Mouse (Mus musculus): ENCODE data around the gene Plppr2.

Gene Plppr2

GRCm38 (mm10) chr9:21962010-21962409 is 25.2 kb downstream of the Plppr2 start:
- no peak for DNase-seq

- DNase-seq = peak; percentile 87
These were observed 25.7 kb downstream of the Plppr2 start for GRCm38 (mm10) chr9:21962416-21963059.

GRCm38 (mm10) chr9:21963417-21963816 is 26.6 kb downstream of the Plppr2 start, which contains the start of gene Epor:
Gene Epor, minus strand, starts transcription at chr9:21963506.
- no peak for DNase-seq

GRCm38 (mm10) chr9:21968883-21969282 is 32.0 kb downstream of the Plppr2 start:
- no peak for DNase-seq

GRCm38 (mm10) chr9:21969304-21969703 is 32.5 kb downstream of the Plppr2 start:
- DNase-seq = no peak

- no peak for DNase-seq
These were observed 39.9 kb downstream of the Plppr2 start for GRCm38 (mm10) chr9:21976626-21977175.

- DNase-seq = no peak
These were observed 40.5 kb downstream of the Plppr2 start for GRCm38 (mm10) chr9:21977331-21977730.

GRCm38 (mm10) chr9:21977972-21978371 is 41.1 kb downstream of the Plppr2 start:
- no peak for DNase-seq

- DNase-seq = no peak
These were observed 41.7 kb downstream of the Plppr2 start for GRCm38 (mm10) chr9:21978398-21979128.

GRCm38 (mm10) chr9:21983911-21984310 is 47.1 kb downstream of the Plppr2 start:
- DNase-seq = no peak

- DNase-seq = no peak
These were observed 50.9 kb downstream of the Plppr2 start for GRCm38 (mm10) chr9:21987592-21988342.

- no peak for DNase-seq
These were observed 51.7 kb downstream of the Plppr2 start for GRCm38 (mm10) chr9:21988421-21989101.

GRCm38 (mm10) chr9:21989230-21990110 is 52.6 kb downstream of the Plppr2 start, which contains the start of gene Rgl3:
Gene Rgl3, minus strand, starts transcription at chr9:21989446.
- DNase-seq = no peak

GRCm38 (mm10) chr9:21992227-21992626 is 55.4 kb downstream of the Plppr2 start:
- DNase-seq = no peak

- DNase-seq = no peak
These were observed 59.5 kb downstream of the Plppr2 start for GRCm38 (mm10) chr9:21996178-21996867.
